Mouse (Mus musculus) lung, embryonic 16.5 days (tissue): ENCODE measurements at regions not wholly inside any gene's neighbourhood (a gene's known extent, or its start where the extent isn't known, plus 50 kb on each side); places are given as distances from the start of the nearest gene placed in this dataset.
A peak's percentile ranks its signal among the peaks of the same experiment; 100 is the strongest.
"Not testable (repeated sequence)": the region's sequence is repeated elsewhere in the genome, so short reads cannot be mapped to it uniquely, and the experiment has no call there.

Experiments
- ATAC-seq: fragments of 200-750 bp; cut with Nextera tagmentation; 2 replicates; pipeline ENCODE4 v1.8.0; 2017; ENCODE audit warnings: low read depth, mild to moderate bottlenecking, moderate library complexity
- H3K27ac ChIP-seq: fragments of 300-500 bp; sonication (generic); 2 replicates; pipeline ENCODE4 v1.5.1; 2014; ENCODE audit warnings: mild to moderate bottlenecking, control low read depth, low read length
- H3K27me3 ChIP-seq: fragments of 300-500 bp; sonication (generic); 2 replicates; pipeline ENCODE4 v1.6.1; 2014; ENCODE audit warnings: low read depth, low read length, mixed read lengths; ENCODE audit not compliant: control insufficient read depth, insufficient read depth
- H3K36me3 ChIP-seq: fragments of 300-500 bp; sonication (generic); 2 replicates; pipeline ENCODE4 v1.6.1; 2014; ENCODE audit warnings: low read length; ENCODE audit not compliant: control insufficient read depth, insufficient read depth
- H3K4me1 ChIP-seq: fragments of 300-500 bp; sonication (generic); replicated peaks from 2 replicates; pipeline ENCODE4 v1.6.1; 2014; ENCODE audit warnings: low read length, mixed read lengths; ENCODE audit not compliant: control insufficient read depth, insufficient read depth
- H3K4me2 ChIP-seq: fragments of 300-500 bp; sonication (generic); 2 replicates; pipeline ENCODE4 v1.6.1; 2014; ENCODE audit warnings: low read depth, low read length, control low read depth
- H3K4me3 ChIP-seq: fragments of 300-500 bp; sonication (generic); 2 replicates; pipeline ENCODE4 v1.5.1; 2014; ENCODE audit warnings: mild to moderate bottlenecking, low read length, control low read depth
- H3K9ac ChIP-seq: fragments of 300-500 bp; sonication (generic); 2 replicates; pipeline ENCODE4 v1.6.1; 2014; ENCODE audit warnings: low read length, control low read depth
- H3K9me3 ChIP-seq: fragments of 300-500 bp; sonication (generic); 2 replicates; pipeline ENCODE4 v1.6.1; 2016; ENCODE audit warnings: low read length; ENCODE audit not compliant: control insufficient read depth
- WGBS: fragments of 180-500 bp; shearing (Covaris S2); extraction: QIAGEN DNeasy Blood & Tissue Kit; methylation state at CpG from one replicate; pipeline ENCODE4 v1.1.7; 2014; 5-methylcytosine and 5-hydroxymethylcytosine counted together

- Histone ChIP-seq H3K27me3 (no peaks in the 10 kb centered on the region), H3K4me1 (no peaks in the 10 kb centered on the region), H3K9me3 (no peaks in the 10 kb centered on the region), H3K4me2 (no peak overlapping the region), H3K27ac (no peak overlapping the region), H3K36me3 (no peaks in the 10 kb centered on the region), H3K9ac (no peak overlapping the region), H3K4me3 (no peak overlapping the region)
- WGBS = 50% methylated on average over 6 of the region's 6 CpGs
- ATAC-seq = no peak
Measured at GRCm38 (mm10) chr4:10670846-10671428, 203.4 kb upstream of the 2610301B20Rik start.

GRCm38 (mm10) chr4:10691086-10691485 is 183.2 kb upstream of the 2610301B20Rik start:
- Histone ChIP-seq H3K4me2 (no peak overlapping the region), H3K27ac (no peak overlapping the region), H3K9me3 (no peaks in the 10 kb centered on the region), H3K9ac (no peak overlapping the region), H3K27me3 (peaks cover 5% of the 10 kb centered on the region; the same call in 1 of the 2 replicates), H3K4me1 (no peaks in the 10 kb centered on the region), H3K4me3 (no peak overlapping the region), H3K36me3 (no peaks in the 10 kb centered on the region)
- 64% methylated on average over 9 of the region's 9 CpGs for WGBS
- ATAC-seq = no peak

- Histone ChIP-seq H3K4me2 (no peak overlapping the region), H3K9me3 (no peaks in the 10 kb centered on the region), H3K4me1 (no peaks in the 10 kb centered on the region), H3K4me3 (no peak overlapping the region), H3K36me3 (no peaks in the 10 kb centered on the region), H3K27me3 (peaks cover 5% of the 10 kb centered on the region; the same call in 1 of the 2 replicates), H3K27ac (no peak overlapping the region), H3K9ac (no peak overlapping the region)
- peak; percentile 41; the same call in 1 of the 2 replicates for ATAC-seq
- 52% methylated on average over 2 of the region's 2 CpGs for WGBS
Measured at GRCm38 (mm10) chr4:10692860-10693259, 181.4 kb upstream of the 2610301B20Rik start.

- Histone ChIP-seq H3K36me3 (no peaks in the 10 kb centered on the region), H3K9me3 (no peaks in the 10 kb centered on the region), H3K4me1 (no peaks in the 10 kb centered on the region), H3K9ac (no peak overlapping the region; the same call in 1 of the 2 replicates), H3K27me3 (peaks cover 5% of the 10 kb centered on the region; the same call in 1 of the 2 replicates), H3K4me3 (no peak overlapping the region), H3K27ac (no peak overlapping the region), H3K4me2 (peak overlapping the region; percentile 8; the same call in 1 of the 2 replicates)
- ATAC-seq = no peak
- WGBS = 23% methylated on average over 4 of the region's 15 CpGs
Measured at GRCm38 (mm10) chr4:10693446-10694105, 180.7 kb upstream of the 2610301B20Rik start.

- H3K4me1 ChIP-seq, H3K9ac ChIP-seq, H3K9me3 ChIP-seq, H3K27ac ChIP-seq, H3K36me3 ChIP-seq, H3K27me3 ChIP-seq, H3K4me3 ChIP-seq, ATAC-seq: not testable (repeated sequence)
- WGBS = 35% methylated on average over 8 of the region's 21 CpGs
- peak overlapping the region; percentile 8; the same call in 1 of the 2 replicates for H3K4me2 ChIP-seq
Measured at GRCm38 (mm10) chr4:10694106-10694748, 180.1 kb upstream of the 2610301B20Rik start.

GRCm38 (mm10) chr4:10697225-10697836 is 177.0 kb upstream of the 2610301B20Rik start:
- no peak overlapping the region for H3K4me2 ChIP-seq
- H3K9me3 ChIP-seq = no peaks in the 10 kb centered on the region
- H3K36me3 ChIP-seq = no peaks in the 10 kb centered on the region
- ATAC-seq = no peak
- no peak overlapping the region for H3K4me3 ChIP-seq
- no peak overlapping the region for H3K9ac ChIP-seq
- no peaks in the 10 kb centered on the region for H3K4me1 ChIP-seq
- H3K27ac ChIP-seq = no peak overlapping the region
- H3K27me3 ChIP-seq = peaks cover 5% of the 10 kb centered on the region; the same call in 1 of the 2 replicates
- WGBS = 61% methylated on average over 1 of the region's 1 CpGs

- H3K27ac ChIP-seq = no peak overlapping the region
- no peak overlapping the region for H3K9ac ChIP-seq
- H3K36me3 ChIP-seq = no peaks in the 10 kb centered on the region
- no peaks in the 10 kb centered on the region for H3K27me3 ChIP-seq
- H3K4me3 ChIP-seq = no peak overlapping the region
- WGBS = 79% methylated on average over 3 of the region's 3 CpGs
- no peak overlapping the region for H3K4me2 ChIP-seq
- H3K4me1 ChIP-seq = no peaks in the 10 kb centered on the region
- ATAC-seq = no peak
- H3K9me3 ChIP-seq = no peaks in the 10 kb centered on the region
Measured at GRCm38 (mm10) chr4:10698637-10699036, 175.7 kb upstream of the 2610301B20Rik start.

GRCm38 (mm10) chr4:10701479-10701878 is 172.8 kb upstream of the 2610301B20Rik start:
- Histone ChIP-seq H3K27ac (no peak overlapping the region), H3K36me3 (no peaks in the 10 kb centered on the region), H3K9ac (no peak overlapping the region), H3K4me1 (no peaks in the 10 kb centered on the region), H3K4me2 (no peak overlapping the region), H3K9me3 (no peaks in the 10 kb centered on the region), H3K4me3 (no peak overlapping the region), H3K27me3 (no peaks in the 10 kb centered on the region)
- ATAC-seq = no peak
- WGBS = 65% methylated on average over 10 of the region's 10 CpGs

GRCm38 (mm10) chr4:10703212-10703611 is 171.1 kb upstream of the 2610301B20Rik start:
- H3K9me3 ChIP-seq = no peaks in the 10 kb centered on the region
- H3K27me3 ChIP-seq = no peaks in the 10 kb centered on the region
- H3K4me2 ChIP-seq = no peak overlapping the region
- H3K36me3 ChIP-seq = no peaks in the 10 kb centered on the region
- H3K9ac ChIP-seq = no peak overlapping the region
- no peak for ATAC-seq
- no peak overlapping the region for H3K4me3 ChIP-seq
- 36% methylated on average over 2 of the region's 2 CpGs for WGBS
- no peak overlapping the region for H3K27ac ChIP-seq
- H3K4me1 ChIP-seq = no peaks in the 10 kb centered on the region
